Mouse (Mus musculus): Measurements from ENCODE around the gene Cdk8. TPM values are rescaled to one million over a fixed set of nuclear protein-coding genes. Genes with fewer than 3 reads are reported as not detected.

Gene Cdk8
- polyA plus RNA-seq, 1 experiment from 2014 or later = 18.6 TPM

GRCm38 (mm10) chr5:146315268-146315921 lies 84.4 kb downstream of the Cdk8 start:
- Histone ChIP-seq H3K9ac (replicated peaks) (no peak overlapping the region), H3K4me1 (no peaks in the 10 kb centered on the region), H3K4me3 (no peak overlapping the region), H3K9me3 (no peaks in the 10 kb centered on the region), H3K4me2 (replicated peaks) (no peak overlapping the region), H3K36me3 (no peaks in the 10 kb centered on the region), H3K27me3 (no peaks in the 10 kb centered on the region), H3K27ac (replicated peaks) (no peak overlapping the region)
- 59% methylated on average over 14 of the region's 14 CpGs for WGBS
- peak; percentile 38; the same call in 1 of the 2 replicates for ATAC-seq (replicated peaks)

- no peaks in the 10 kb centered on the region for H3K27me3 ChIP-seq
- no peak overlapping the region for H3K27ac ChIP-seq (replicated peaks)
- no peak overlapping the region for H3K4me3 ChIP-seq
- no peak overlapping the region for H3K9ac ChIP-seq (replicated peaks)
- 90% methylated on average over 5 of the region's 5 CpGs for WGBS
- H3K9me3 ChIP-seq = no peaks in the 10 kb centered on the region
- H3K4me1 ChIP-seq = no peaks in the 10 kb centered on the region
- H3K4me2 ChIP-seq (replicated peaks) = no peak overlapping the region
- 0 out of 2 replicates have a peak, but pooled peaks have one; percentile 23 for ATAC-seq (replicated peaks)
- no peaks in the 10 kb centered on the region for H3K36me3 ChIP-seq
Measured at GRCm38 (mm10) chr5:146316316-146316715, 85.3 kb downstream of the Cdk8 start.

DNA sequence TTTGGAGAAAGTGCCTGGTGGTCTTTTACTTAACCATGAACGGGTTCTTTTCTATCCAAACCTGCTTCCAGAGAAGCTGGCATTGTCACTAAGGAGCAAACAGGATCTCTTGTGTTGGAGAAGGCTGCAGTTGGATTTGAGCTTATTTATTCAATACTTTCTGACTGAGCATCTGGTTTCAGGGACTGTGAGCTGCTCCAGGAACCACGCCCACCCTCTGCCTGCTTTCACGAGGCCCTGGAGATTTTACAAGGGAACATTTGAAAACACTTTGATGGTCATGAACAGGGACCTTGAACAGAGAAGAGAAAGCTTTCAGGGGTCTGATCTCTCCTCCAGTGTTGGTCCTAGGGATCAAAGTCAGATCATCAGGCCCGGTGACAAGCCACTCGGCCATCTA lies 87.0 kb downstream of the Cdk8 start:
- no peak overlapping the region for H3K4me2 ChIP-seq (replicated peaks)
- whole genome bisulfite sequencing = 82% methylated on average over 5 of the region's 5 CpGs
- H3K9me3 ChIP-seq = no peaks in the 10 kb centered on the region
- no peak overlapping the region for H3K4me3 ChIP-seq
- H3K9ac ChIP-seq (replicated peaks) = no peak overlapping the region
- no peaks in the 10 kb centered on the region for H3K36me3 ChIP-seq
- H3K27me3 ChIP-seq = no peaks in the 10 kb centered on the region
- no peak overlapping the region for H3K27ac ChIP-seq (replicated peaks)
- H3K4me1 ChIP-seq = no peaks in the 10 kb centered on the region
- no peak for ATAC-seq (replicated peaks)

DNA sequence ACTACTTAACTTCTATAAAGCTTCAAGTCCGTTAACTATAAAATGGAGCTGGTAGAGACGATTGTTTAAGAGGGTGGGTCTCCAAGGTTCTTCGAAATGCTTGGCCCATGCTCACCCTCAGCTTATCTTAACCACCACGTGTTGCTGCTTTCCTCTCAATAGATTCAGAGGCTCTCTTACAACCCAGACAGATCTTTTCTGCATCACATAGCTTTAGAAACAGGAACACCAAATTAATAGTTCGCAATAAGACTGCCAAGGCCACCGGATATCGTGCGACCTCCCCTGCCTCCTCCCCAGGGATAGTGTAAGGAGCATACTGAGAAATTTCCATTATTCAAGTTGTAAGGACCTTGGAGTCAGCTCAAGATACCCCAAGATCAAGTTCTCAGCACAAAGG lies 87.4 kb downstream of the Cdk8 start:
- Histone ChIP-seq H3K27me3 (no peaks in the 10 kb centered on the region), H3K9ac (replicated peaks) (no peak overlapping the region), H3K4me1 (no peaks in the 10 kb centered on the region), H3K9me3 (no peaks in the 10 kb centered on the region), H3K27ac (replicated peaks) (no peak overlapping the region), H3K36me3 (no peaks in the 10 kb centered on the region), H3K4me3 (no peak overlapping the region), H3K4me2 (replicated peaks) (no peak overlapping the region)
- ATAC-seq (replicated peaks) = no peak
- WGBS = 88% methylated on average over 8 of the region's 8 CpGs

DNA sequence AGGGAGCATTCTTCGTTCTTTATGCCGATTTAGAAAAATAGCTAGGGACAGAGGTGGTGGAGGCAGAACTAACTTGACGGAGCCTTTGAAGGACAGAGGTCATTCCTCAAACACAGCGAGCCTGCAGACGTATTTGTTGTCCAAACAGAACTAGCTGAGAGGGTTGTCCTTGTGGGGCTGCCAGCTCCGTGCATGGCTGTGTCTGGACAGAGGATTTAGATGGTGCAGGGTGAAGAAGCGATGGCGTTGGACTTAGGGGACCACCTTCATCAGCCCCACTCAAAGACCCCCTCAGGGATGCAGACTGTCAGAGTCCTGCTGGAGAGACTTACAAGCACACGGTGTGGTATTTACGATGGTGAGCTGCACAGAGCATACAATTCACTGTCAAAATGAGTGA lies 97.9 kb downstream of the Cdk8 start:
- Histone ChIP-seq H3K4me2 (replicated peaks) (no peak overlapping the region), H3K4me1 (no peaks in the 10 kb centered on the region), H3K9me3 (no peaks in the 10 kb centered on the region), H3K27ac (replicated peaks) (no peak overlapping the region), H3K4me3 (no peak overlapping the region), H3K36me3 (no peaks in the 10 kb centered on the region), H3K9ac (replicated peaks) (no peak overlapping the region), H3K27me3 (no peaks in the 10 kb centered on the region)
- ATAC-seq (replicated peaks) = no peak
- WGBS = 84% methylated on average over 10 of the region's 10 CpGs

- no peak overlapping the region for H3K9ac ChIP-seq (replicated peaks)
- H3K4me2 ChIP-seq (replicated peaks) = no peak overlapping the region
- 82% methylated on average over 5 of the region's 5 CpGs for WGBS
- H3K9me3 ChIP-seq = no peaks in the 10 kb centered on the region
- no peaks in the 10 kb centered on the region for H3K4me1 ChIP-seq
- no peak overlapping the region for H3K27ac ChIP-seq (replicated peaks)
- H3K4me3 ChIP-seq = no peak overlapping the region
- no peaks in the 10 kb centered on the region for H3K27me3 ChIP-seq
- ATAC-seq (replicated peaks) = no peak
- no peaks in the 10 kb centered on the region for H3K36me3 ChIP-seq
Measured at GRCm38 (mm10) chr5:146329541-146329940, 98.5 kb downstream of the Cdk8 start.

GRCm38 (mm10) chr5:146330031-146330764 lies 99.2 kb downstream of the Cdk8 start:
- no peaks in the 10 kb centered on the region for H3K4me1 ChIP-seq
- WGBS = 44% methylated on average over 13 of the region's 13 CpGs

DNA sequence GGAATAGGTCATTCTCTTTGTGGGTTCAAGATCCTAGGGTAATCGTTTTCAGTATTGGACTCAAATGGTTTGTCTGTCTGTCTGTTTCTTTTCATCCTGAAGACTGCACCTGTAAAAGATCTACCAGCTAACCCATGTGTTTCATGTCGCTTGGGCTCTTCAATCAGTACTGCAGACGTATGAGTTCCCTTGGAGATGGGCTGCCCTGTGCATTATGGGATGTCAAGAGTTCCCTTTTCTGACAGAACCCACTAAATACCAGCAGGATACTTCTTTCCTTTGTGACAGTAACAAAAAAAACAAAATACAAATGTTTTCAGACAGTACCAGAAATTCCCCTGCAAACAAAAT lies 99.7 kb downstream of the Cdk8 start:
- 39% methylated on average over 3 of the region's 3 CpGs for WGBS

More at GRCm38 (mm10) chr5:146330031-146330764, 99.2 kb downstream of the Cdk8 start:
- no peak overlapping the region for H3K4me3 ChIP-seq
- H3K27me3 ChIP-seq = no peaks in the 10 kb centered on the region
- no peak overlapping the region for H3K4me2 ChIP-seq (replicated peaks)
- no peak for ATAC-seq (replicated peaks)
- no peaks in the 10 kb centered on the region for H3K36me3 ChIP-seq
- H3K9me3 ChIP-seq = no peaks in the 10 kb centered on the region
- H3K27ac ChIP-seq (replicated peaks) = no peak overlapping the region
- no peak overlapping the region for H3K9ac ChIP-seq (replicated peaks)

DNA sequence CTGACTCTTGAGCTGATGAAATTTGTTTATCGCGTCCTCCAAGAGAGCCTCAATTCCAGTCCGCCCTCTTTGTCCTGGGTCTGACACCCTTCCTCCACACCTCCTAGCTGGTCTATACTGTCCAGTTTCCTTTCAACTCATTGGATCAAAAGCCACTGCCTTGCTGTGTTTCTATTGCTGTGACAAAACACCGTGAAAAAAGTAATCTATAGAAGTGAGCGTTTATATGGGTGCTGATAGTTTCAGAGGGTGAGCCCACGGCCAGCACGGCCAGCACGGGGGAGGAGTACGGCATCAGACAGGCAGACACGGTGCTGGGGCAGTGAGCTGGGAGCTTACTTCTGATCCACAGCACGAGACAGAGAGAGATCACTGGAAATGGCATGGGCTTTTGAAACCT lies 100.1 kb downstream of the Cdk8 start:
- Histone ChIP-seq H3K4me2 (replicated peaks) (no peak overlapping the region), H3K4me3 (no peak overlapping the region), H3K27ac (replicated peaks) (no peak overlapping the region), H3K9me3 (no peaks in the 10 kb centered on the region), H3K27me3 (no peaks in the 10 kb centered on the region), H3K36me3 (no peaks in the 10 kb centered on the region), H3K9ac (replicated peaks) (no peak overlapping the region), H3K4me1 (no peaks in the 10 kb centered on the region)
- 83% methylated on average over 11 of the region's 11 CpGs for WGBS
- no peak for ATAC-seq (replicated peaks)

More for the DNA sequence above, 99.7 kb downstream of the Cdk8 start:
- H3K27ac ChIP-seq (replicated peaks) = no peak overlapping the region
- no peaks in the 10 kb centered on the region for H3K9me3 ChIP-seq
- no peak overlapping the region for H3K9ac ChIP-seq (replicated peaks)
- H3K4me2 ChIP-seq (replicated peaks) = no peak overlapping the region
- no peaks in the 10 kb centered on the region for H3K4me1 ChIP-seq
- no peaks in the 10 kb centered on the region for H3K27me3 ChIP-seq
- no peak for ATAC-seq (replicated peaks)
- no peak overlapping the region for H3K4me3 ChIP-seq
- no peaks in the 10 kb centered on the region for H3K36me3 ChIP-seq

GRCm38 (mm10) chr5:146332541-146332940 lies 101.5 kb downstream of the Cdk8 start:
- no peaks in the 10 kb centered on the region for H3K9me3 ChIP-seq
- ATAC-seq (replicated peaks) = no peak

GRCm38 (mm10) chr5:146334410-146334809 lies 103.4 kb downstream of the Cdk8 start:
- no peak overlapping the region for H3K4me2 ChIP-seq (replicated peaks)
- H3K27ac ChIP-seq (replicated peaks) = no peak overlapping the region
- no peaks in the 10 kb centered on the region for H3K9me3 ChIP-seq
- H3K27me3 ChIP-seq = no peaks in the 10 kb centered on the region
- no peak overlapping the region for H3K4me3 ChIP-seq
- WGBS = 73% methylated on average over 1 of the region's 1 CpGs
- H3K4me1 ChIP-seq = no peaks in the 10 kb centered on the region; the same call in none of the 2 replicates
- no peaks in the 10 kb centered on the region for H3K36me3 ChIP-seq
- no peak for ATAC-seq (replicated peaks)
- no peak overlapping the region for H3K9ac ChIP-seq (replicated peaks)

More at GRCm38 (mm10) chr5:146332541-146332940, 101.5 kb downstream of the Cdk8 start:
- Histone ChIP-seq H3K9ac (replicated peaks) (no peak overlapping the region), H3K4me1 (no peaks in the 10 kb centered on the region; the same call in 1 of the 2 replicates), H3K36me3 (no peaks in the 10 kb centered on the region), H3K27me3 (no peaks in the 10 kb centered on the region), H3K27ac (replicated peaks) (no peak overlapping the region), H3K4me2 (replicated peaks) (no peak overlapping the region), H3K4me3 (no peak overlapping the region)
- WGBS = 54% methylated on average over 7 of the region's 7 CpGs

DNA sequence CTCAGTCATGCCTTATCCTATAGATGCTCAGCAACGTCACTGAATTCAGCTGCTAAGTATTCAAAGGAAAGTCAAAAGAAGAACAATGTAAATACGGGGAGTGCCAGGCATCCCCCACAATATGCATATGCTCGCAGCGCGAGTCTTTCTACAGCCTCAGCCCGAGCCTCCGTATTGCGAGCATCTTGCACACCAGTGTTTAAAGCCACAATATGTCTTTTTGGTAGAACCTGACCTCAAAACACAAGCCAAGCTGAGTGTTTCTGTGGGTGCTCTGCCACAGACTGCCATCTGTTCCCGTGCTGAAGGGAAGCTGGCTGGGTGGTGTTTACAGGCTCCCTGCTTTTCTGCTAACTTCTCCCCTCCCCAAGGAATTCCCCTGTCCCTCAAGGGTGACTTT lies 107.0 kb downstream of the Cdk8 start:
- peak; percentile 68; the same call in 1 of the 2 replicates for ATAC-seq (replicated peaks)

More for the DNA sequence above, 107.0 kb downstream of the Cdk8 start:
- no peak overlapping the region for H3K4me2 ChIP-seq (replicated peaks)
- 58% methylated on average over 9 of the region's 9 CpGs for WGBS
- no peaks in the 10 kb centered on the region for H3K36me3 ChIP-seq
- no peaks in the 10 kb centered on the region; the same call in none of the 2 replicates for H3K4me1 ChIP-seq
- H3K4me3 ChIP-seq = no peak overlapping the region
- no peaks in the 10 kb centered on the region for H3K9me3 ChIP-seq
- no peaks in the 10 kb centered on the region for H3K27me3 ChIP-seq
- H3K27ac ChIP-seq (replicated peaks) = no peak overlapping the region
- no peak overlapping the region for H3K9ac ChIP-seq (replicated peaks)

Measured in forebrain, embryonic 15.5 days (tissue).